Mouse (Mus musculus): ENCODE measurements around the gene Anxa9. TPM values are rescaled to one million over a fixed set of nuclear protein-coding genes. Genes with fewer than 3 reads are reported as not detected.

The Anxa9 gene
- polyA plus RNA-seq, 1 experiment from 2014 or later: 3.7 TPM

DNA sequence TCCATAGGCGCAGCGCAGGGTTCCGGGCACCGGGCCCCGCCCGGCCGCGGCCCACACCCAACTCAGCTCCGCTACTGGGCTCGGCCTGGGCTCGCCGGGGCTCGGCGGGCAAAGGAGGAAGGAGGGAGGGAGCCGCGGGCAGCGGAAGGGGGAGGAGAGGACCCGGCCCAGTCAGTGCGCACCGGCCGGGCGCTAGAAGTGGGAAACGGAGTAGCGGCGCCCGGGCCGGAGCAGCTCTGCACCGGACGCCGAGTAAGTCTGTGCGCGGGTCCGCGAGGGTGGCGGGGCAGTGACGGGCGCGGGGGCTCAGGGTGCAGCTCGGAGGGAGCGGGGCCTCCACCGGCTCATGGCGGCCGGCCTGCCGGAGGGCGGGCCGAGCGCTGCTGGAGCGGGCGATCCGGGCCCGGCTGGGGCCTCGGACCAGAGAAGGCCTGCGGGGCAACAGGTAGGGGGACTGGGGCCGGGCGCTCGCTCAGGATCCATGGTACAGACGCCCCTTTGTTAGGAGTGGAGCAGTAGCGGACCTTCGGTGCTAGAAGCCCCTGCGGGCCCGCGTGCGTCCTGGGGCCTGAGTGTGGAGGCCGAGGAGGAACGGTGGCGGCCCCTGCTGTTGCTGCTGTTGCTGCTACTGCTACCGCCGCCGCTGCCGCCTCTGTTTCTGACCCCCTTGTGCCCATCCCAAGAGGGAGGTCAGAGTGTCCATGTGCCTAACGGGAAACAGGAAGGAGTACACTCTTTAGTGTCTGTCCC is 8.3 kb upstream of the Anxa9 start:
- peak overlapping the region; percentile 95 for H3K27ac ChIP-seq (ENCODE audit: low read depth, low read length)
- H3K27me3 ChIP-seq (ENCODE audit: control insufficient read depth, insufficient read depth, low read length): no peaks in the 10 kb centered on the region
- WGBS: under 1% methylated on average over 53 of the region's 71 CpGs
- H3K4me1 ChIP-seq (ENCODE audit: control insufficient read depth, insufficient read depth, low read length): peaks cover 22% of the 10 kb centered on the region
- H3K9me3 ChIP-seq (ENCODE audit: control insufficient read depth, low read length): no peaks in the 10 kb centered on the region
- H3K9ac ChIP-seq (ENCODE audit: low read depth, low read length): peak overlapping the region; percentile 98
- ATAC-seq (ENCODE audit: low FRiP score, low TSS enrichment): peak; percentile 94
- peak overlapping the region; percentile 91 for H3K4me3 ChIP-seq (ENCODE audit: low read length)
- H3K36me3 ChIP-seq (ENCODE audit: control insufficient read depth, insufficient read depth, low read length): peaks cover 12% of the 10 kb centered on the region; the same call in 1 of the 2 replicates
- H3K4me2 ChIP-seq (replicated peaks; ENCODE audit: low read depth, low read length): peak overlapping the region; percentile 56

GRCm38 (mm10) chr3:95314486-95315093 is 7.6 kb upstream of the Anxa9 start, which contains the start of gene Cers2:
Cers2 (plus strand) TSS chr3:95314791.
- Histone ChIP-seq H3K9me3 (ENCODE audit: control insufficient read depth, low read length) (no peaks in the 10 kb centered on the region), H3K36me3 (ENCODE audit: control insufficient read depth, insufficient read depth, low read length) (0 out of 2 replicates have a peak, but pooled peaks cover 6% of the 10 kb centered on the region), H3K4me2 (replicated peaks; ENCODE audit: low read depth, low read length) (peak within 1 kb of the TSS; percentile 56), H3K27ac (ENCODE audit: low read depth, low read length) (peak within 1 kb of the TSS; percentile 95), H3K9ac (ENCODE audit: low read depth, low read length) (peak within 1 kb of the TSS; percentile 98), H3K4me1 (ENCODE audit: control insufficient read depth, insufficient read depth, low read length) (peaks cover 22% of the 10 kb centered on the region), H3K4me3 (ENCODE audit: low read length) (peak within 1 kb of the TSS; percentile 91), H3K27me3 (ENCODE audit: control insufficient read depth, insufficient read depth, low read length) (no peaks in the 10 kb centered on the region)
- ATAC-seq (ENCODE audit: low FRiP score, low TSS enrichment): peak; percentile 6; the same call in 1 of the 2 replicates
- WGBS: 3% methylated on average over 20 of the region's 27 CpGs

DNA sequence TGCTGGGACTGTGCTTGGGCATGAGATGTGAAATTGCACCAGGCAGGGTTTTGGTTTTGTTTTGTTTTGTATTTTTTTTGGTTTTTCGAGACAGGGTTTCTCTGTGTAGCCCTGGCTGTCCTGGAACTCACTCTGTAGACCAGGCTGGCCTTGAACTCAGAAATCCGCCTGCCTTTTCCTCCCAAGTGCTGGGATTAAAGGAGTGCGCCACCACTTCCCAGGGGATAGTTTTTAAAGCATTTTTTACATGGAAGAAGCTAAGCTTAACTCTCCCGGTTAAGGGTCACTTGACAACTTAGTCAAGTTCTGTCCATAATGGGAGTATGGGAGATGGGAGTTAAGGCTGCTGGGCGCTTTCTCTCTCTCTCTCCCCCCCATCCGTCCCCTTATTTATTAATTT is 7.1 kb upstream of the Anxa9 start:
- no peak for ATAC-seq (ENCODE audit: low FRiP score, low TSS enrichment)
- H3K27me3 ChIP-seq (ENCODE audit: control insufficient read depth, insufficient read depth, low read length): no peaks in the 10 kb centered on the region
- H3K4me2 ChIP-seq (replicated peaks; ENCODE audit: low read depth, low read length): peak overlapping the region; percentile 56
- H3K36me3 ChIP-seq (ENCODE audit: control insufficient read depth, insufficient read depth, low read length): 0 out of 2 replicates have a peak, but pooled peaks cover 6% of the 10 kb centered on the region
- no peak overlapping the region for H3K9ac ChIP-seq (ENCODE audit: low read depth, low read length)
- H3K27ac ChIP-seq (ENCODE audit: low read depth, low read length): no peak overlapping the region
- H3K4me1 ChIP-seq (ENCODE audit: control insufficient read depth, insufficient read depth, low read length): peaks cover 22% of the 10 kb centered on the region
- H3K4me3 ChIP-seq (ENCODE audit: low read length): peak overlapping the region; percentile 91; the same call in 1 of the 2 replicates
- 74% methylated on average over 6 of the region's 6 CpGs for WGBS
- no peaks in the 10 kb centered on the region for H3K9me3 ChIP-seq (ENCODE audit: control insufficient read depth, low read length)

GRCm38 (mm10) chr3:95313476-95313875 is 6.5 kb upstream of the Anxa9 start:
- ATAC-seq (ENCODE audit: low FRiP score, low TSS enrichment): no peak
- no peak overlapping the region for H3K27ac ChIP-seq (ENCODE audit: low read depth, low read length)
- no peak overlapping the region for H3K4me2 ChIP-seq (replicated peaks; ENCODE audit: low read depth, low read length)
- no peaks in the 10 kb centered on the region for H3K9me3 ChIP-seq (ENCODE audit: control insufficient read depth, low read length)
- no peak overlapping the region for H3K9ac ChIP-seq (ENCODE audit: low read depth, low read length)
- WGBS: 39% methylated on average over 7 of the region's 7 CpGs
- peaks cover 18% of the 10 kb centered on the region for H3K4me1 ChIP-seq (ENCODE audit: control insufficient read depth, insufficient read depth, low read length)
- H3K36me3 ChIP-seq (ENCODE audit: control insufficient read depth, insufficient read depth, low read length): 0 out of 2 replicates have a peak, but pooled peaks cover under 1% of the 10 kb centered on the region
- no peaks in the 10 kb centered on the region for H3K27me3 ChIP-seq (ENCODE audit: control insufficient read depth, insufficient read depth, low read length)
- no peak overlapping the region for H3K4me3 ChIP-seq (ENCODE audit: low read length)

- Histone ChIP-seq H3K9me3 (ENCODE audit: control insufficient read depth, low read length) (no peaks in the 10 kb centered on the region), H3K4me1 (ENCODE audit: control insufficient read depth, insufficient read depth, low read length) (peaks cover 12% of the 10 kb centered on the region), H3K9ac (ENCODE audit: low read depth, low read length) (no peak overlapping the region), H3K27me3 (ENCODE audit: control insufficient read depth, insufficient read depth, low read length) (no peaks in the 10 kb centered on the region), H3K4me3 (ENCODE audit: low read length) (no peak overlapping the region), H3K36me3 (ENCODE audit: control insufficient read depth, insufficient read depth, low read length) (no peaks in the 10 kb centered on the region), H3K27ac (ENCODE audit: low read depth, low read length) (no peak overlapping the region), H3K4me2 (replicated peaks; ENCODE audit: low read depth, low read length) (no peak overlapping the region)
- WGBS: 86% methylated on average over 6 of the region's 6 CpGs
- ATAC-seq (ENCODE audit: low FRiP score, low TSS enrichment): no peak
These were observed 5.6 kb upstream of the Anxa9 start for GRCm38 (mm10) chr3:95312623-95313022.

DNA sequence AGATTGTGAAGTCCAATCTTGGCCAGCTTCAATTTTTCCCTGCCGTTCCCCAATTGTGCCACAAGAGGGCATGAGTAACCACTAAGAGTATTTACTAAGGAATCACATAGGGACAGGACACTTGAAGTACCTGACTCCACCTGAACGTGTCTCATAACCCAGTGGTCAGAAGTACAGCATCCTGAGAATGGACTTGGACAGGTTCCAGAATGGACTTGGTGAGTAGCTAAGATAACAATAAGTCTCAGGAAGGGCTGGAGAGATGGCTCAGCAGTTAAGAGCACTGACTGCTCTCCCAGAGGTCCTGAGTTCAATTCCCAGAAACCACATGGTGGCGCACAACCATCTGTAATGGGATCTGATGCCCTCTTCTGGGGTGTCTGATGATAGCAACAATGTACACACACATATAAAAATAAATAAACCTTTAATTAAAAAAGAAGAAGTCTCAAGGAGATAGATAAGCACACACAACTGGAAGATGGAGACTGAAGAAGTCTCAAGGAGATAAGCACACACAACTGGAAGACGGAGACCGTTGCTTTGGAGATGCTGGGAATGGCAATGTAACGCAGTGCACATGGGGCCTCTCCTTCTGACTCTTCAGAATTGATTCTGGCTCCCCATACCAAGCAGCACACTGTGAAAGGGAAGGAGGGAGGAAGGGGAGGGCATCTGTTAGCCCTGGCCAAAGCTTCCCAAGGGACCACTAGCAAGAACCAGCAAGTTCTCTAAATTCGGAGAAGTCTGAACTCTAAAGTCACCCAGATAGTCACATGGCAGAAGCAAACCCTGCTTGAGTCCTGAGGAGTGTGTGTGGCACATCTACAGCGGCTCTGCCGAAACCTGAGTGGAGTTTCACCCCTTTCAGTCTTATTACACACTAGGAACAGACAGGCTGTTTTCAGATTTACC is 4.2 kb upstream of the Anxa9 start:
- 69% methylated on average over 9 of the region's 9 CpGs for WGBS
- no peak overlapping the region for H3K9ac ChIP-seq (ENCODE audit: low read depth, low read length)
- H3K4me3 ChIP-seq (ENCODE audit: low read length): no peak overlapping the region
- no peak overlapping the region for H3K4me2 ChIP-seq (replicated peaks; ENCODE audit: low read depth, low read length)
- H3K4me1 ChIP-seq (ENCODE audit: control insufficient read depth, insufficient read depth, low read length): peaks cover 5% of the 10 kb centered on the region
- ATAC-seq (ENCODE audit: low FRiP score, low TSS enrichment): no peak
- H3K27ac ChIP-seq (ENCODE audit: low read depth, low read length): no peak overlapping the region
- no peaks in the 10 kb centered on the region for H3K27me3 ChIP-seq (ENCODE audit: control insufficient read depth, insufficient read depth, low read length)
- no peaks in the 10 kb centered on the region for H3K36me3 ChIP-seq (ENCODE audit: control insufficient read depth, insufficient read depth, low read length)
- H3K9me3 ChIP-seq (ENCODE audit: control insufficient read depth, low read length): no peaks in the 10 kb centered on the region

DNA sequence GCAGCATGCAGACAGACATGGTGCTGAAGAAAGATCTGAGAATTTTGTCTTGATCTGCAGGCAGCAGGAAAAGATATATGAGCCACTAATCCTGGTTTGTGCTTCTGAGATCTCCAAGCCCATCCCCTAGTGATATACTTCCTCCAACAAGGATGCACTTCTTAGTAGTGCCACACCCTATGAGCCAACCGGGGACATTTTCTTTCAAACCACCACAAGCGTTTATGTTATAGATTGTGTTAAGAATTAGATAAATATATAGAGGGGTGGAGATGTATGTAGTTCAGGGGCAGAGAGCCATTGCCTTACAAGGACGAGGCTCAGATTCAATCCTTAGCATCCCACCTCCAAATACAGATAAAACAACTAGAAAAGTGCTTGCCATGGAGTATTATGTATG is 3.5 kb upstream of the Anxa9 start:
- H3K27ac ChIP-seq (ENCODE audit: low read depth, low read length): no peak overlapping the region
- H3K27me3 ChIP-seq (ENCODE audit: control insufficient read depth, insufficient read depth, low read length): no peaks in the 10 kb centered on the region
- no peaks in the 10 kb centered on the region for H3K9me3 ChIP-seq (ENCODE audit: control insufficient read depth, low read length)
- no peaks in the 10 kb centered on the region for H3K4me1 ChIP-seq (ENCODE audit: control insufficient read depth, insufficient read depth, low read length)
- no peak overlapping the region for H3K4me2 ChIP-seq (replicated peaks; ENCODE audit: low read depth, low read length)
- ATAC-seq (ENCODE audit: low FRiP score, low TSS enrichment): no peak
- H3K36me3 ChIP-seq (ENCODE audit: control insufficient read depth, insufficient read depth, low read length): no peaks in the 10 kb centered on the region
- no peak overlapping the region for H3K9ac ChIP-seq (ENCODE audit: low read depth, low read length)
- H3K4me3 ChIP-seq (ENCODE audit: low read length): no peak overlapping the region
- WGBS: 72% methylated on average over 3 of the region's 3 CpGs

- H3K27ac ChIP-seq (ENCODE audit: low read depth, low read length): no peak overlapping the region
- no peaks in the 10 kb centered on the region for H3K36me3 ChIP-seq (ENCODE audit: control insufficient read depth, insufficient read depth, low read length)
- ATAC-seq (ENCODE audit: low FRiP score, low TSS enrichment): no peak
- no peak overlapping the region for H3K4me3 ChIP-seq (ENCODE audit: low read length)
- H3K27me3 ChIP-seq (ENCODE audit: control insufficient read depth, insufficient read depth, low read length): no peaks in the 10 kb centered on the region
- H3K9me3 ChIP-seq (ENCODE audit: control insufficient read depth, low read length): no peaks in the 10 kb centered on the region
- no peak overlapping the region for H3K9ac ChIP-seq (ENCODE audit: low read depth, low read length)
- H3K4me2 ChIP-seq (replicated peaks; ENCODE audit: low read depth, low read length): no peak overlapping the region
- 85% methylated on average over 4 of the region's 4 CpGs for WGBS
- no peaks in the 10 kb centered on the region for H3K4me1 ChIP-seq (ENCODE audit: control insufficient read depth, insufficient read depth, low read length)
These were observed 732 bp downstream of the Anxa9 start for GRCm38 (mm10) chr3:95306244-95306643.
